Mouse (Mus musculus): ENCODE measurements around the gene Gp1bb. TPM values are rescaled to one million over a fixed set of nuclear protein-coding genes. Genes with fewer than 3 reads are reported as not detected.

The Gp1bb gene
- total and polyA plus RNA-seq, 3 experiments = not detected

DNA sequence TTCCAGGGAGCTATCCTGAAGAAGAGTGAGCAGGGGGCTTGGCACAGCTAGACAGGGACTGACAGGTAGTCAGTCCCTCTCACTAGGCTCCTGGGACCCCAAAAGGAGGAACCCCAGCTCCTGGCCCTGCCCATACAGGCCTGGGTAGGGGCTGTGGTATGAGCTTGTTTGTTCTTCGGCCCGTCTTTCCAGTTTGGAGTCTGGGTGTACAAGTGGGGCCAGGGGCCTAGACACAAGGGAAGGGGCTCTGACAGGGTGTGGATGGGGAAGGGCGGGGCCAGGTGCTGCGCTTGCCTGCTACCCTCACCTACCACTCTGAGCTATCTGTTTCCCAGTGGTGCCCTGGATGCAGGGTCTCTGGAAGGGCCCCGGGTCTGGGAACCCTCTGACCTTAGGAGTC, 16.5 kb downstream of the Gp1bb start:
- Histone ChIP-seq H3K9ac (ENCODE audit: insufficient read depth, low read depth) (no peak overlapping the region), H3K36me3 (replicated peaks in 1 of 2; ENCODE audit: control insufficient read depth in 1 of 2, insufficient read depth in 1 of 2, low read length in 1 of 2) (no peaks in the 10 kb centered on the region), H3K4me3 (replicated peaks in 1 of 3; ENCODE audit: low read depth in 2 of 3, low read length in 2 of 3, poor library complexity in 1 of 3) (no peak overlapping the region), H3K79me2 (replicated peaks; ENCODE audit: control insufficient read depth, extremely low read depth, insufficient read depth, poor library complexity, severe bottlenecking) (no peaks in the 10 kb centered on the region), H3K27ac (ENCODE audit: insufficient read depth, low read depth) (no peak overlapping the region), H3K9me3 (replicated peaks; ENCODE audit: low read length) (no peaks in the 10 kb centered on the region), H3K4me2 (ENCODE audit: insufficient read depth, low read depth, poor library complexity, severe bottlenecking) (no peak overlapping the region), H3K4me1 (ENCODE audit: control insufficient read depth in 1 of 2, insufficient read depth in 2 of 2) (peaks cover 8 to 29% of the 10 kb centered on the region in 2 experiments), H3K27me3 (replicated peaks) (peaks cover 21% of the 10 kb centered on the region)
- dilution Hi-C loops (cut with MboI; ENCODE audit: extremely low pct_ligation_motif_present, extremely low pct_unique_long_range_greater_than_20kb, low sequenced_read_pairs) (no loop called here), in situ Hi-C loops (cut with MboI; ENCODE audit: low pct_ligation_motif_present, low pct_unique_long_range_greater_than_20kb, low sequenced_read_pairs) (no loop called here)
- no peak for DNase-seq (ENCODE audit: extremely low read depth)
- TF ChIP-seq PAX5 (IDR thresholded peaks at IDR 0.05; ENCODE audit: low read length) (no peak), JUND (conservative IDR thresholded peaks at IDR 0.05; ENCODE audit: low read depth, low read length) (no peak), E2F4 (IDR thresholded peaks at IDR 0.05; ENCODE audit: insufficient replicate concordance, low read depth, low read length) (no peak), SIN3A (IDR thresholded peaks at IDR 0.05; ENCODE audit: low read length) (no peak), RCOR1 (conservative IDR thresholded peaks at IDR 0.05; ENCODE audit: low read depth, low read length) (no peak), GABPA (IDR thresholded peaks at IDR 0.05; ENCODE audit: insufficient replicate concordance, low read depth, low read length) (no peak), TCF12 (IDR thresholded peaks at IDR 0.05; ENCODE audit: low read depth, low read length) (no peak), CHD1 (IDR thresholded peaks at IDR 0.05; ENCODE audit: low read depth, low read length) (no peak), ZMIZ1 (IDR thresholded peaks at IDR 0.05; ENCODE audit: low read depth, low read length) (no peak), ZKSCAN1 (IDR thresholded peaks at IDR 0.05; ENCODE audit: borderline replicate concordance, low read depth, low read length) (no peak), POLR2AphosphoS2 (IDR thresholded peaks at IDR 0.05; ENCODE audit: low read depth, low read length) (no peak)

DNA sequence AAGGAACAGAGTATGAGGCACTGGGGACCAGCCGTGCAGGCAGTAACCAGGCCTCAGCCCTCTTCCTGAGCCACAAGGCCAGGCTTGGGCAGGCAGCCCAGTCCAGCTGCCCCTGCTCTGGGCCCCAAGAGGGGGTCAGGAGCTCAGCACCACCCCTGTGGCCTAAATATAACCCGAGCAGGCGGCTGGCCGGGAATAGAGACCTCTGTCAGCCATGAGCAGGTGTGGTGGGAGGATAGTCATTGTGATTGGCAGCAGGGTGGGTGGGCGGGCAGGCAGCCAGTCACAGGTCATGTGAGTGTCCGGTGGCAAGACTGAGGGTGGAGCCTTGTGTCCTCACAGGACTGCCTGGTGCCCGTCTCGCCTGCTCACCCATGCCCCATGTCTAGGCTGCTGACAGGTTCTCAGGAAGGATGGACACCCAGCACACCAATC, 17.9 kb downstream of the Gp1bb start:
- no peaks in the 10 kb centered on the region for H3K9me3 ChIP-seq (replicated peaks; ENCODE audit: low read length)
- peaks cover 8 to 28% of the 10 kb centered on the region in 2 experiments for H3K4me1 ChIP-seq (ENCODE audit: control insufficient read depth in 1 of 2, insufficient read depth in 2 of 2)
- H3K4me3 ChIP-seq (replicated peaks in 1 of 3; ENCODE audit: low read depth in 2 of 3, low read length in 2 of 3, poor library complexity in 1 of 3) = no peak overlapping the region
- H3K79me2 ChIP-seq (replicated peaks; ENCODE audit: control insufficient read depth, extremely low read depth, insufficient read depth, poor library complexity, severe bottlenecking) = no peaks in the 10 kb centered on the region
- TF ChIP-seq MYC (IDR thresholded peaks at IDR 0.05; ENCODE audit: low read depth, low read length) (no peak), SIN3A (IDR thresholded peaks at IDR 0.05; ENCODE audit: low read length) (no peak), BHLHE40 (IDR thresholded peaks at IDR 0.05; ENCODE audit: low read depth, low read length) (no peak), MAFK (IDR thresholded peaks at IDR 0.05; ENCODE audit: insufficient replicate concordance, low read length) (no peak), JUN (IDR thresholded peaks at IDR 0.05; ENCODE audit: insufficient read depth, low read depth, low read length) (no peak), MAZ (IDR thresholded peaks at IDR 0.05; ENCODE audit: low read depth, low read length) (no peak), POLR2AphosphoS2 (IDR thresholded peaks at IDR 0.05; ENCODE audit: low read depth, low read length) (no peak), SMC3 (IDR thresholded peaks at IDR 0.05; ENCODE audit: low read depth, low read length) (no peak), MEF2A (IDR thresholded peaks at IDR 0.05; ENCODE audit: borderline replicate concordance, low read depth, low read length) (no peak)
- no peak overlapping the region for H3K9ac ChIP-seq (ENCODE audit: insufficient read depth, low read depth)
- DNase-seq (ENCODE audit: extremely low read depth) = no peak
- H3K36me3 ChIP-seq (replicated peaks in 1 of 2; ENCODE audit: control insufficient read depth in 1 of 2, insufficient read depth in 1 of 2, low read length in 1 of 2) = no peaks in the 10 kb centered on the region
- dilution Hi-C loops (cut with MboI; ENCODE audit: extremely low pct_ligation_motif_present, extremely low pct_unique_long_range_greater_than_20kb, low sequenced_read_pairs) (no loop called here), in situ Hi-C loops (cut with MboI; ENCODE audit: low pct_ligation_motif_present, low pct_unique_long_range_greater_than_20kb, low sequenced_read_pairs) (loop anchor here (5.0 kb wide), 1 partner anchor 102 kb away; no protein-coding TSS in a partner anchor)
- H3K4me2 ChIP-seq (ENCODE audit: insufficient read depth, low read depth, poor library complexity, severe bottlenecking) = no peak overlapping the region
- H3K27ac ChIP-seq (ENCODE audit: insufficient read depth, low read depth) = no peak overlapping the region
- peaks cover 14% of the 10 kb centered on the region for H3K27me3 ChIP-seq (replicated peaks)

Measured in CH12.LX (cell line).